Mouse (Mus musculus): ENCODE results near the gene Utrn.

GRCm38 (mm10) chr10:12824386-12824785 is 44.8 kb downstream of the Utrn start:
- TF ChIP-seq POLR2A (IDR thresholded peaks at IDR 0.05; ENCODE audit: control insufficient read depth, low read depth, low read length) (no peak), CTCF (IDR thresholded peaks at IDR 0.05; ENCODE audit: control insufficient read depth, insufficient read depth, insufficient replicate concordance, low read depth, low read length) (no peak)

Measured in testis, adult 2 months (tissue).